Mouse (Mus musculus) erythroblast, embryonic 14.5 days (primary cell): Measurements from ENCODE around the gene Zfp655. TPM values are rescaled to one million over a fixed set of nuclear protein-coding genes. Genes with fewer than 3 reads are reported as not detected.
"Not testable (repeated sequence)": the region's sequence is repeated elsewhere in the genome, so short reads cannot be mapped to it uniquely, and the experiment has no call there.

Source experiments
- H3K27me3 ChIP-seq: 2 replicates; pipeline ENCODE4 v1.6.1; 2012; ENCODE audit warnings: inconsistent platforms; ENCODE audit not compliant: control insufficient read depth
- H3K36me3 ChIP-seq: 2 replicates; pipeline ENCODE4 v1.6.1; 2012; ENCODE audit warnings: mild to moderate bottlenecking, inconsistent platforms; ENCODE audit not compliant: control insufficient read depth
- H3K4me1 ChIP-seq: 2 replicates; pipeline ENCODE4 v1.6.1; 2012; ENCODE audit warnings: inconsistent platforms; ENCODE audit not compliant: control insufficient read depth
- H3K4me3 ChIP-seq: replicated peaks from 2 replicates; pipeline ENCODE3; 2012; ENCODE audit warnings: moderate library complexity, mild to moderate bottlenecking, inconsistent platforms
- H3K9me3 ChIP-seq: 2 replicates; pipeline ENCODE4 v1.6.1; 2012; ENCODE audit warnings: low read length, inconsistent platforms, mixed read lengths; ENCODE audit not compliant: control insufficient read depth
- GATA1 ChIP-seq: IDR thresholded peaks from 2 replicates; pipeline ENCODE4 v1.6.1; 2012; ENCODE audit warnings: low read length, inconsistent platforms, mixed read lengths
- TAL1 ChIP-seq: IDR thresholded peaks from 3 replicates; pipeline ENCODE4 v1.6.1; 2012; ENCODE audit warnings: low read length, inconsistent platforms, mixed read lengths
- polyA plus RNA-seq: library from polyadenylated mRNA; stranded (reverse); fragments of >175 nt; gene quantifications from 2 replicates; pipeline ENCODE4 v1.2.3, GENCODE M21; 2012

Gene Zfp655
- polyA plus RNA-seq, 1 experiment = 1.1 TPM

GRCm38 (mm10) chr5:145234636-145235035 lies 3.1 kb downstream of the Zfp655 start:
- no peaks in the 10 kb centered on the region for H3K9me3 ChIP-seq
- H3K4me3 ChIP-seq = no peak overlapping the region
- peaks cover 27% of the 10 kb centered on the region for H3K4me1 ChIP-seq
- H3K27me3 ChIP-seq = no peaks in the 10 kb centered on the region
- peaks cover 64% of the 10 kb centered on the region for H3K36me3 ChIP-seq
- no peak for TF ChIP-seq GATA1
- no peak for TF ChIP-seq TAL1

DNA sequence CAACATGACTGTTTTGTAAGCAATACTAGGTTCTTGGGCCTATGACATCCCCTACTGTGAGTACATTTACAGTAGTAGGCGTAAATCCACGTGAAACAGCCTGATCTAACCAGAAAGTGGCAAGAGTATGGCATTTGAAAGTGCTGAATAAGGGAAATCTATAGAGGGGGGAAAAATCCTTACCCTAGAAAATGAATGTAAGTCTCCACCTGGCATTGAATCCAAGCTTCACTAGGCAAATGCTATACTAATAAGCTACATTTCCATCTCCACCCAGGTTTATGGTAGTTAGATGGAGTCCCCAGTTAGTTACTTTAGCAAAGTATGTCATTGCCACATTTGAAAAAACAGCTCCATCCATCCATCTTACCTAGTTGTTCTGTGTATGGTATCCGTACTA lies 18.0 kb downstream of the Zfp655 start:
- H3K4me1 ChIP-seq = no peaks in the 10 kb centered on the region
- H3K27me3 ChIP-seq = no peaks in the 10 kb centered on the region
- TF ChIP-seq GATA1 (no peak), TAL1 (no peak)
- peaks cover 2% of the 10 kb centered on the region for H3K9me3 ChIP-seq
- no peak overlapping the region for H3K4me3 ChIP-seq
- H3K36me3 ChIP-seq = peaks cover 65% of the 10 kb centered on the region

- not testable (repeated sequence) for H3K4me3 ChIP-seq, H3K27me3 ChIP-seq, H3K36me3 ChIP-seq, H3K9me3 ChIP-seq, H3K4me1 ChIP-seq
Measured at GRCm38 (mm10) chr5:145273568-145273967, 42.1 kb downstream of the Zfp655 start.

GRCm38 (mm10) chr5:145279948-145280347 lies 48.4 kb downstream of the Zfp655 start:
- H3K27me3 ChIP-seq = no peaks in the 10 kb centered on the region
- H3K4me1 ChIP-seq = peaks cover 21% of the 10 kb centered on the region
- peaks cover 29% of the 10 kb centered on the region for H3K36me3 ChIP-seq
- peak overlapping the region; percentile 93 for H3K4me3 ChIP-seq
- no peak for TF ChIP-seq GATA1
- no peak for TF ChIP-seq TAL1
- H3K9me3 ChIP-seq = no peaks in the 10 kb centered on the region

GRCm38 (mm10) chr5:145280371-145281143 lies 49.0 kb downstream of the Zfp655 start, which contains the start of gene Zscan25:
Gene Zscan25, plus strand, starts transcription at chr5:145280500.
- Histone ChIP-seq H3K4me3 (peak within 1 kb of the TSS; percentile 93), H3K27me3 (no peaks in the 10 kb centered on the region), H3K36me3 (peaks cover 35% of the 10 kb centered on the region), H3K9me3 (no peaks in the 10 kb centered on the region), H3K4me1 (peaks cover 21% of the 10 kb centered on the region)
- no peak for TF ChIP-seq TAL1
- TF ChIP-seq GATA1 = no peak

- TF ChIP-seq TAL1 = no peak
- no peak for TF ChIP-seq GATA1
- Histone ChIP-seq H3K4me1 (no peaks in the 10 kb centered on the region; the same call in 1 of the 2 replicates), H3K9me3 (peaks cover 2% of the 10 kb centered on the region; the same call in 1 of the 2 replicates), H3K27me3 (no peaks in the 10 kb centered on the region), H3K36me3 (peaks cover 94% of the 10 kb centered on the region), H3K4me3 (no peak overlapping the region)
Measured at GRCm38 (mm10) chr5:145288382-145288781, 56.9 kb downstream of the Zfp655 start.

DNA sequence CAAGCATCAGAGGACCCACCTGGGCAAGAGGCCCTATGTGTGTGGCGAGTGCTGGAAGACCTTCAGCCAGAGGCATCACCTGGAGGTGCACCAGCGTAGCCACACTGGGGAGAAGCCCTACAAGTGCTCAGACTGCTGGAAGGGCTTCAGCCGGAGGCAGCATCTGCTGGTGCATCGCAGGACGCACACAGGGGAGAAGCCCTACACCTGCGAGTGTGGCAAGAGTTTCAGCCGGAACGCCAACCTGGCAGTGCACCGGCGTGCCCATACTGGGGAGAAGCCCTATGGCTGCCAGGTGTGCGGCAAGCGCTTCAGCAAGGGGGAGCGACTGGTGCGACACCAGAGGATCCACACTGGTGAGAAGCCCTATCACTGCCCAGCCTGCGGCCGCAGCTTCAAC lies 59.2 kb downstream of the Zfp655 start:
- Histone ChIP-seq H3K4me3 (no peak overlapping the region), H3K27me3 (no peaks in the 10 kb centered on the region), H3K4me1 (no peaks in the 10 kb centered on the region; the same call in 1 of the 2 replicates), H3K36me3 (peaks cover 71% of the 10 kb centered on the region), H3K9me3 (peaks cover 2% of the 10 kb centered on the region; the same call in 1 of the 2 replicates)
- TF ChIP-seq GATA1 = no peak
- no peak for TF ChIP-seq TAL1

GRCm38 (mm10) chr5:145292398-145292797 lies 60.9 kb downstream of the Zfp655 start:
- Histone ChIP-seq H3K27me3 (no peaks in the 10 kb centered on the region), H3K36me3 (peaks cover 55% of the 10 kb centered on the region), H3K9me3 (peaks cover 2% of the 10 kb centered on the region; the same call in 1 of the 2 replicates), H3K4me1 (no peaks in the 10 kb centered on the region; the same call in 1 of the 2 replicates), H3K4me3 (no peak overlapping the region)
- TF ChIP-seq TAL1 = no peak
- TF ChIP-seq GATA1 = no peak

Other genes with a start within 250 kb of the Zfp655 start
- not detected in 2 replicates for gene Gm4871, start 199.0 kb upstream of the Zfp655 start, polyA plus RNA-seq
- not detected in 2 replicates for gene 1700018F24Rik, start 188.7 kb upstream of the Zfp655 start, polyA plus RNA-seq
- 2.7 and 3.0 TPM in 2 replicates for gene Arpc1a, start 147.9 kb upstream of the Zfp655 start, polyA plus RNA-seq
- not detected in 2 replicates for gene Kpna7, start 147.7 kb upstream of the Zfp655 start, polyA plus RNA-seq
- 5.7 and 6.2 TPM in 2 replicates for gene Arpc1b, start 117.5 kb upstream of the Zfp655 start, polyA plus RNA-seq
- gene Pdap1, start 91.5 kb upstream of the Zfp655 start, polyA plus RNA-seq = 23.4 and 39.5 TPM in 2 replicates
- gene Bud31, start 91.4 kb upstream of the Zfp655 start, polyA plus RNA-seq = 2.2 and 3.0 TPM in 2 replicates
- 1.1 and 1.3 TPM in 2 replicates for gene Ptcd1, start 64.6 kb upstream of the Zfp655 start, polyA plus RNA-seq
- gene Cpsf4, start 64.5 kb upstream of the Zfp655 start, polyA plus RNA-seq = 7.8 and 8.9 TPM in 2 replicates
- 8.3 and 21.1 TPM in 2 replicates for gene Atp5j2, start 39.7 kb upstream of the Zfp655 start, polyA plus RNA-seq
- 1.3 and 2.0 TPM in 2 replicates for gene Zkscan14, start 29.8 kb upstream of the Zfp655 start, polyA plus RNA-seq
- gene Zkscan5, start 27.2 kb upstream of the Zfp655 start, polyA plus RNA-seq = 0.13 and 0.15 TPM in 2 replicates
- gene Zscan25, start 48.8 kb downstream of the Zfp655 start, polyA plus RNA-seq = 1.3 and 1.7 TPM in 2 replicates
- not detected in 2 replicates for gene Cyp3a57, start 113.6 kb downstream of the Zfp655 start, polyA plus RNA-seq
- not detected in 2 replicates for gene Cyp3a16, start 238.0 kb downstream of the Zfp655 start, polyA plus RNA-seq